Mouse (Mus musculus): ENCODE results near the gene Taf6l.

DNA sequence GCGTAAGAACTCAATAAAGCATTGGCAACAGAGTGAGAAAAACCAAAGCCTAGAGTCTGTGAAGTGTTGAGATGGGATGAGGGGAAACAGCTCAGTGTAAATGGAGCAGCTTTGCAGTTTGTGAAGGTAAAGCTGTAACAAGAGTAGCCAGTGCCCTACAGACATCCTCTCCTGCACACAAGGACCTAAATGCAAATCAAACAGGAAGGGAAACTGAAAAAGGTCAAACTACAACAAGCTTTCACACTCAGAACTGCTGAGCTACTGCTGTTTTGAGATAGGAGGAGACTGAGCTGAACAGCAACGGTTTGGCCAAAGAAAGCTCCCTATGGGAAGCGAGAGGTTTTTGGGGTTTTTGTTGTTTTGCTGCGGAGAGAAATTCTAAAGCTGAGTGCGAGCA is 20.6 kb upstream of the Taf6l start:
- TF ChIP-seq GATA1 (IDR thresholded peaks at IDR 0.05; ENCODE audit: borderline replicate concordance, low read length) (no peak), FLI1 (IDR thresholded peaks at IDR 0.05; ENCODE audit: low read length) (no peak)
